In the genomic region with DNA sequence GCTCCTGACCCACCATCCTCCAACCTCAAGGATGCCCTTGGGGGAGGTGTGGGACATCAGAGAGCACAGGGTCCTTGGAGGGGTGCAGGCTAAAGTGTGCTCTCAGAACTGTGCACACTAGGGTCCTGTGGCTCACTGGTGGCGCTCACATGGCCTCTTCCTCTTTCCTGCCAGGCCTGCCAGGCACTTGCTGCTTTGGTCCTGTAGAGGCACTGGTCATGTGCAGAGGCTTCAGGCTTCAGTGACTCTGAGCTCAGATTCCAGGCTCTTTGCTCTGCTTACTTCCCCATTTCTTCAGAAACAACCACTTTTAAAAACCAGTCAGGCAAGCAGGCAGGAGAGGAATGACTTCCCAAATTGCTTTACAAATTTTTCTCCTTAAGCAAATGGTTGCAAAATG, we compare ENCODE assay signal across 10 mouse cellular contexts. TPM values are rescaled to one million over a fixed set of nuclear protein-coding genes. Genes with fewer than 3 reads are reported as not detected.
A peak's percentile ranks its signal among the peaks of the same experiment; 100 is the strongest.
DNase-seq lines count a peak whose midpoint lies in the region; ATAC-seq and TF ChIP-seq lines count a peak whose summit lies in the region.
"Had no signal": no experiment of that assay in that cellular context is flagged by ENCODE, and none has a peak within 500 bp of the region (broad histone marks: within the 10 kb centered on the region; RNA-seq: fewer than 3 reads in every experiment).

No protein-coding gene starts in this region.

- intact Hi-C loops in heart, postnatal 25 days (cut with DNase I), result loop anchor here (10.0 kb wide), 1 partner anchor 468 kb away; no protein-coding TSS in a partner anchor
- intact Hi-C loops in left cerebral cortex, postnatal 4 days (cut with DNase I), result no loop called here

- H3K9me3 ChIP-seq in heart, embryonic 10.5 days, result no peaks in the 10 kb centered on the region
- no peaks in the 10 kb centered on the region for H3K9me3 ChIP-seq in liver, embryonic 14.5 days (ENCODE audit: control insufficient read depth, low read length)
- no peaks in the 10 kb centered on the region for H3K9me3 ChIP-seq in hindbrain, embryonic 12.5 days (replicated peaks)
- H3K9me3 ChIP-seq in intestine, embryonic 16.5 days (ENCODE audit: control insufficient read depth, low read length), result no peaks in the 10 kb centered on the region

- no peak overlapping the region for H3K27ac ChIP-seq in heart, embryonic 10.5 days
- no peak overlapping the region for H3K27ac ChIP-seq in liver, embryonic 14.5 days
- H3K27ac ChIP-seq in hindbrain, embryonic 12.5 days, result no peak overlapping the region
- H3K27ac ChIP-seq in intestine, embryonic 16.5 days (ENCODE audit: low read length), result no peak overlapping the region

- TF ChIP-seq EP300 in liver, embryonic 14.5 days (IDR thresholded peaks at IDR 0.05; ENCODE audit: low read depth), result no peak

- ATAC-seq in granulocyte monocyte progenitor cell, adult 5-6 weeks (replicated peaks; ENCODE audit: poor library complexity, severe bottlenecking), result peak; percentile 100
- ATAC-seq in liver, embryonic 14.5 days (ENCODE audit: insufficient read depth), result no peak
- ATAC-seq in monocyte, adult 5-6 weeks (replicated peaks; ENCODE audit: insufficient number of reproducible peaks, low FRiP score, low TSS enrichment, poor library complexity, severe bottlenecking), result peak; percentile 100
- no peak for ATAC-seq in hindbrain, embryonic 12.5 days (ENCODE audit: low FRiP score)
- ATAC-seq in intestine, embryonic 16.5 days, result no peak
- ATAC-seq: activated CD4-positive, CD25-positive, alpha-beta regulatory T cell, adult 4 months had no signal

- no peak overlapping the region for H3K4me3 ChIP-seq in heart, embryonic 10.5 days
- no peak overlapping the region for H3K4me3 ChIP-seq in liver, embryonic 14.5 days (ENCODE audit: insufficient read depth in 1 of 2, low read depth in 2 of 2, low read length in 2 of 2)
- no peak overlapping the region for H3K4me3 ChIP-seq in hindbrain, embryonic 12.5 days
- H3K4me3 ChIP-seq in intestine, embryonic 16.5 days (ENCODE audit: low read length), result no peak overlapping the region

- H3K4me1 ChIP-seq in heart, embryonic 10.5 days, result no peaks in the 10 kb centered on the region
- no peaks in the 10 kb centered on the region for H3K4me1 ChIP-seq in liver, embryonic 14.5 days (replicated peaks; ENCODE audit: control insufficient read depth in 2 of 2, insufficient read depth in 2 of 2, low read length in 1 of 2)
- H3K4me1 ChIP-seq in hindbrain, embryonic 12.5 days, result peaks cover 9% of the 10 kb centered on the region
- no peaks in the 10 kb centered on the region for H3K4me1 ChIP-seq in intestine, embryonic 16.5 days (ENCODE audit: control insufficient read depth, insufficient read depth, low read length)

- DNase-seq in heart, embryonic 10.5 days (ENCODE audit: low spot score), result peak; percentile 71
- no peak for DNase-seq in heart, postnatal 25 days (ENCODE audit: low spot score)
- peak in 1 of 3 experiments; percentile 23 for DNase-seq in liver, embryonic 14.5 days (ENCODE audit: low read depth in 3 of 3, low spot score in 3 of 3)
- no peak for DNase-seq in left cerebral cortex, postnatal 4 days
- DNase-seq: cerebellum, postnatal 25 days had no signal

- 69% methylated on average over 1 of the region's 1 CpGs for WGBS in heart, embryonic 10.5 days
- WGBS in liver, embryonic 14.5 days (ENCODE audit: insufficient replicate concordance), result 28% methylated on average over 1 of the region's 1 CpGs
- WGBS in hindbrain, embryonic 12.5 days, result 84% methylated on average over 1 of the region's 1 CpGs
- 87% methylated on average over 1 of the region's 1 CpGs for WGBS in intestine, embryonic 16.5 days

- TF ChIP-seq CTCF in liver, embryonic 14.5 days (IDR thresholded peaks at IDR 0.05; ENCODE audit: low read depth), result peak; percentile 40

- H3K4me2 ChIP-seq in liver, embryonic 14.5 days (ENCODE audit: low read depth), result no peak overlapping the region
- H3K4me2 ChIP-seq in hindbrain, embryonic 12.5 days (replicated peaks), result no peak overlapping the region
- no peak overlapping the region for H3K4me2 ChIP-seq in intestine, embryonic 16.5 days (ENCODE audit: low read depth, low read length)

- no peaks in the 10 kb centered on the region for H3K27me3 ChIP-seq in heart, embryonic 10.5 days (ENCODE audit: insufficient read depth, poor library complexity, severe bottlenecking)
- H3K27me3 ChIP-seq in liver, embryonic 14.5 days (ENCODE audit: control insufficient read depth, insufficient read depth, low read length), result no peaks in the 10 kb centered on the region; the same call in 1 of the 2 replicates
- no peaks in the 10 kb centered on the region; the same call in 1 of the 2 replicates for H3K27me3 ChIP-seq in hindbrain, embryonic 12.5 days
- no peaks in the 10 kb centered on the region for H3K27me3 ChIP-seq in intestine, embryonic 16.5 days (replicated peaks; ENCODE audit: control insufficient read depth, insufficient read depth, low read length)

- no peaks in the 10 kb centered on the region for H3K36me3 ChIP-seq in heart, embryonic 10.5 days
- H3K36me3 ChIP-seq in liver, embryonic 14.5 days (replicated peaks; ENCODE audit: control insufficient read depth, insufficient read depth, low read depth), result no peaks in the 10 kb centered on the region
- no peaks in the 10 kb centered on the region for H3K36me3 ChIP-seq in hindbrain, embryonic 12.5 days
- no peaks in the 10 kb centered on the region for H3K36me3 ChIP-seq in intestine, embryonic 16.5 days (ENCODE audit: control insufficient read depth, insufficient read depth, low read length)

- no peak overlapping the region for H3K9ac ChIP-seq in liver, embryonic 14.5 days (replicated peaks)
- no peak overlapping the region for H3K9ac ChIP-seq in hindbrain, embryonic 12.5 days
- no peak overlapping the region for H3K9ac ChIP-seq in intestine, embryonic 16.5 days (ENCODE audit: low read depth, low read length)

RNA-seq across cellular contexts. Expression of a gene that starts 34.9 kb away (rescaled TPM):
- 20.3 and 25.1 TPM in 2 replicates for polyA plus RNA-seq in heart, embryonic 10.5 days (2016; fragmentation: Nextera tagmentation; extraction: Ambion mirVana)
- total RNA-seq in heart, postnatal 25 days (2021), result 1 to 10 TPM; 6.1 to 6.4 TPM
- total RNA-seq in granulocyte monocyte progenitor cell, adult 5-6 weeks (2014; fragmentation: Nextera tagmentation), result 37.7 and 45.6 TPM in 2 replicates
- 18.4 and 24.8 TPM in 2 replicates for total RNA-seq in granulocyte monocyte progenitor cell, adult 5-6 weeks (2017)
- 23.7 and 23.9 TPM in 2 replicates for polyA plus RNA-seq in liver, embryonic 14.5 days (2012; rRNA removed)
- 16.9 and 17.7 TPM in 2 replicates for polyA plus RNA-seq in liver, embryonic 14.5 days (2014; fragmentation: Nextera tagmentation; extraction: Ambion mirVana)
- total RNA-seq in monocyte, adult 5-6 weeks (2017), result 6.9 to 17.5 TPM (median 8.1 TPM) in 3 replicates
- polyA plus RNA-seq in hindbrain, embryonic 12.5 days (2016; fragmentation: Nextera tagmentation; extraction: Ambion mirVana), result 21.7 and 27.4 TPM in 2 replicates
- 10 to 100 TPM; 23.4 to 27.8 TPM for total RNA-seq in left cerebral cortex, postnatal 4 days (2021)
- 49.6 and 53.4 TPM in 2 replicates for polyA plus RNA-seq in intestine, embryonic 16.5 days (2015; fragmentation: Nextera tagmentation; extraction: Ambion mirVana)

Comparison
In these comparisons a context has a peak if more than half of its experiments do, and no peak if none do; other contexts are left out.
1. ATAC-seq: peak in granulocyte monocyte progenitor cell, adult 5-6 weeks (single experiment) and monocyte, adult 5-6 weeks (single experiment); none in liver, embryonic 14.5 days (single experiment), hindbrain, embryonic 12.5 days (single experiment) and intestine, embryonic 16.5 days (single experiment).